Mouse (Mus musculus) MN1 (cell line): ENCODE results near the gene Cdc42ep4.

Source experiments
- DNase-seq: peaks from one replicate; pipeline ENCODE4 v3.0.0-alpha.2; 2016; ENCODE audit warnings: low spot score

The Cdc42ep4 gene

DNA sequence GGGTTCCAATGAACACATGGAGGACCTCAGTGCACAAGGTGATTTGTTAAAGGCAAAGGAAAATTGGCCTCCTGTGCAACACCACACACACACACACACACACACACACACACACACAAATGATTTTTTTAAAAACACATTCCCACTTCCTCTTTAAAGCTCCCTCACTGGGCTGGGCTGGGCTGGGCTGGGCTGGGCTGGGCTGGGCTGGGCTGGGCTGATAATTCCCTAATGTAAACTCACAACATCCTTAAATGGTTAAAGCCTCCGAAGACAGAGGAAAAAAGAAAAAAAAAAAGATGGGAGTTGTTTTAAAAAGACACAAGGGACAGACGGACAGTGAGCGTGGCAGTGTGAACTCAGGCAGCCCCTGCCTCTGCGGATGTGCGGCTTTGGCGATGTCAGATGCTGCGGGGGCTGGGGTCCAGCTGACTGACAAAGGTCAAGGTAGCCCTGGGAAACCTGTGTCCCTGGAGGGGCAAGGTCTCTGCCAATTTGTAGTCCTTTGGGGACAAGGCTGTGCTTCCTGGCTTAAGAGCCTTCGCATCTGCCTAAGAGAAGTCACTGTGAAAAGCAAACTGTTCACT is 26.3 kb upstream of the Cdc42ep4 start:
- DNase-seq: no peak

GRCm38 (mm10) chr11:113776851-113777511 is 25.3 kb upstream of the Cdc42ep4 start:
- no peak for DNase-seq

DNA sequence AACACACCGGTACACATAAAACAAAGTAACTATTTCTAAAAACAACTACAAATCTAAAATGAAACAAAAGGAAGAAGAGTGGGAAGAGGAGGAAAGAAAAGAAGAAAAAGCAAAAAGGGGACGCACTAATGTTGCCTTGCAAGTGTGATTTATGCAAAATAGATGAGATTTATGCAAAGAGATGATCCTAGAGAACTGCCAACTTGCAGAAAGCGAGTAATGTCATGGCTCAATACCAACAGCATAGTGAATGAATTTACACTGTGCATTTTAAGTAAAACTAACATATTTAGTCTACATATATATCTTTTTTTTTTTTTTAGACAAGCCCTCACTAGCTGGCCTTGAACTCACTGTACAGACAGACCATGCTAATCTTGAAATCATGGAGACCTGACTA is 23.1 kb upstream of the Cdc42ep4 start:
- DNase-seq: no peak

DNA sequence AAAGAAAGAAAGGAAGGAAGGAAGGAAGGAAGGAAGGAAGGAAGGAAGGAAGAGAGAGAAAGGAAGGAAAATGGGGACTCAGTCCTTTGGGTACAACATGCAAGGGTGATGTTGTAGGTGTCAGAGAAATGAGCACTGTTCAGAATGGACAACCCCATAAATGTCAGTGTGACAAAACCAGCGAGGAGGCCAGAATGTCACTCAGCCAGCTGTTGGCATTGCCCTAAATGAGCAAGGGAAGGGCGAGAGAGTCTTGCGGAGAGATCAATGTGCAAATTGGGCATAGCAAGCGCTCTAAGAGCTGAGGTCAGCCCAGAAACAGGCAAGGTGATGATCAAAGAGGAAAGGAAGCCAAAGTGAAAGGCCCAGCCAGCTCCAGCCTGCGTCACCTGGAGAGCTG is 21.5 kb upstream of the Cdc42ep4 start:
- DNase-seq: no peak

DNA sequence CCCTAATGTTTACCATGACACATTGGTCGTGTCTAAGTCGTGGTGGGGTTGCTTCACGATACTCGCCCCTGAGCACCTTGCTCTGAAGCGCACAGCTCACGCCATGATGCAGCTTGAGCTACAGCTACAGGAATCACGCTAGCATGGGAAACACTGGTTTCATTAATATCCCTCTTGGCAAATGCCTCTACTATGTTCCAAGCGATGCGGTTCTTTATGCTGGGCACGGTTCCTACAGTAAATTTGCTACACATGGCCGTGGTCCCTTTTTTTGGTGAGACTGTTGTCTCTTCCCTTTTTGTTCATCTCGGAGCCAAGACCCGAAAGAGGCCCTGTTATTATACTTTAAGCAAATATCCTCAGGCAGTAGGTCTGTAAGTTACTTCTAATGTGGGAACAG is 19.5 kb upstream of the Cdc42ep4 start:
- DNase-seq: no peak

DNA sequence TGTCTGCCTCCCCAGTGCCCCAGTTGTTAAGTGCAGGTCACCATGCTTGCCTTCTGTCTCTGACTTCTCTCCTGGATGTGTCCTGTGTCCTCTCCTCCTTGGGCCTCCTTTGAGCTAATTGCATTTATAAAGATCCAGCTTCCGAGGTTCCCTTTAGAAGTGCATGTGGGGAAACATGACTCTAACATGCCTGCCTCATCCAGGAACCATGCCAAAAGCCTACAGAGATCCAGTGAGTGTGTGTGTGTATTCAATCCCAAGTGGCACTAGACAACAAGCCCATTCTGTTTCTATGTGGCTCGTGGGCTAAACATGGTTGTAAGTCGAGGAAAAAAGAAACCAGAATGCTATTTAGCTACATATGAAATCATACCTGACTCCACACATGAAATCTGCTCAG is 16.7 kb upstream of the Cdc42ep4 start:
- peak; percentile 39 for DNase-seq

DNA sequence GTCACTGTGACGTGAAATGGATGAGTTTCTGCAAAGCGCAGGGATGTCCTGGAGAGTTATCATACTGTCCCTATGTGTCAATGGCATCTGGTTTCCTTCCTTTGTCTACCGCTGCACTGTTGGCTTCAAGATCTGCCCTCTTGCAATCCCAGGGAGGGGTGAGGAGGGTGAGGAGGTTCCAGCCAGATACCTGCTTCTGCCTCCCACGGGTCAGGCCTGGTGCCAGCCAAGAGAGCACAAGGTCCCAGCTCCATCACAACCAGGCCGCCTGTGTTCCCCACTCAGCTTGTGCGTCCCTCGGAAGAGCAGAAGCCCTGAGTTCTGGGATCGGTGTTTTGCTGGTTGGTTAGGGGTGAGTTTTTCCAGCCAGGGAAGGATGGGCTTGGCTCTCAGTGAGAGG is 15.6 kb upstream of the Cdc42ep4 start:
- no peak for DNase-seq

GRCm38 (mm10) chr11:113766284-113766985 is 14.8 kb upstream of the Cdc42ep4 start:
- peak; percentile 51 for DNase-seq

DNA sequence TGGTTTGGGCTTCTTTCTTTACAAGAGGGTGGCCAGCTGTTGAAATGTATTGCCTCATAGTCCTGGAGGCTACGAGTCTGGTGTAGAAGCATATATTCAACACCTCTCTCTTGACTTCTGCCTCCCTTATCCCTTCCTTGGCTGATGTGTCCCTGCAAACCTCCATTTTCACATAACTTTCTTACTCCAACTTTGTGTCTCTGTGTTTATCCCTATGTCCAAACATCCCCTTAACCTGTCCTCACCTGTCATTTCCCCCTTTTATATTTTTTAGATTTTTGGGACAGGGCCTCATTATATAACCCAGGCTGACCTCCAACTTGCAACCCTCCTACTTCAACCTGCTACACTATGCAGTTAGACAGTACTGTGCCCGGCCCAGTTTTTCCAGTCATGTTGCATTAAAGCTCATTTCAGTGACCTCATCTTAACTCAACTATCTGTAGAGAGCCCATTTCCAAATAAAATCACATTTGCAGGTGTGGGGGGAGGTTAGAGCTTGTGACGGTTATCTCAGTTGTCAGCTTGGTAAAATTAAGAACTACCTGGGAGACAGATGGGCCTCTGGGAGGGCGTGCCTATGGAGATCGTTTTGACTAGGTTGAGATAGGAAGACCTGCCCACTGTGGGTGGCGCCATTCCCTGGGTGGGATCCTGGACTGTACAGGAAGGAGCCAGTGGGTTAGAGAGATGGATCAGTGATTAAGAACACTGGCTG is 12.6 kb upstream of the Cdc42ep4 start:
- no peak for DNase-seq

GRCm38 (mm10) chr11:113763449-113763848 is 11.8 kb upstream of the Cdc42ep4 start:
- DNase-seq: no peak

DNA sequence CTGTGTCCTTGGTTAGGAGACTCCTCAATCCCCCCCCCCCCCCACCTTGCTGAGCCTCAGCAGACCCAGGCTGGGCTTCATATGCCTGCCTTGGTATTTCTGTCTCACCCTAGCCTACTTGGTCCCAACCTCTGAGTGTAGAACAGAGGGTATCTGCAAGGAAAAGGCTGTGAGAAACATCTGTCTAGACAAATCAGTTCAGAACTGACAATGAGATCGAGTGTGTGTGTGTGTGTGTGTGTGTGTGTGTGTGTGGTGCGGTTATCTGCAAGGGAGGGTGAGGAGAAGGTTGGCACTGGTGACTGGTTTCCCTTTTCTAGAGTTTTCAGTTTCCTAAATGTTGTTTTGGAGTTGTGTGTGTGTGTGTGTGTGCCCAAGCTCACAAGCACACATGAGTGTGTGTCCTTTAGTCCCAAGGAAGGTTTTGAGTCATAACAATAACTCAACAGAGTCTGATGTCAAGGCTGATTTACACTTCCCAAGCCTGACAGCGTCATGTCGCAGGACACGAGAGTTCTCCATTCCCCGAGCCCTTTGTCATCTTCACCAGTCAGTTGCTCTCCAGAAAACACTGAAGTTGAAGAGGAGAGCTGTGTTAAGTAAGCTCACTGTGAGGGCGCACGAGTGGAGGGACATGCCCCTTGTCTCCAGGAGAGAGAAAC is 10.6 kb upstream of the Cdc42ep4 start:
- DNase-seq: no peak

DNA sequence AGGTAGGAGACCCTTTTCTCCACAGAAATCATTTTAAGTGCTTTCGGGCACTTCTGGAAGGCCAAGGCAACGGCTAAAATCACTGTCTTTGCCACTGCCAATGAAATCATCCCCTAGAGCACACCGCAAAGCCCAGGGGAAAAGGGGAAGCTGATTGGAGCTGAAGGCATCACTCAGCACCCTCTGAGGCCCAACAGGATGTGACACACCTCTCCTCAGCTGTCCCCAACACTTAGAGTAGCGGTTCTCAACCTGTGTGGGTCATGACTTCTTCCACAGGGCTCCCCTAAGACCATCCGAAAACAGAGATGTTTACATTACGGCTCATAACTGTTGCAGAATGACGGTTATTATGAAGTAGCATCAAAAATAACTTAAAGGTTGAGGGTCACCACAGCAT is 10.0 kb upstream of the Cdc42ep4 start:
- no peak for DNase-seq

DNA sequence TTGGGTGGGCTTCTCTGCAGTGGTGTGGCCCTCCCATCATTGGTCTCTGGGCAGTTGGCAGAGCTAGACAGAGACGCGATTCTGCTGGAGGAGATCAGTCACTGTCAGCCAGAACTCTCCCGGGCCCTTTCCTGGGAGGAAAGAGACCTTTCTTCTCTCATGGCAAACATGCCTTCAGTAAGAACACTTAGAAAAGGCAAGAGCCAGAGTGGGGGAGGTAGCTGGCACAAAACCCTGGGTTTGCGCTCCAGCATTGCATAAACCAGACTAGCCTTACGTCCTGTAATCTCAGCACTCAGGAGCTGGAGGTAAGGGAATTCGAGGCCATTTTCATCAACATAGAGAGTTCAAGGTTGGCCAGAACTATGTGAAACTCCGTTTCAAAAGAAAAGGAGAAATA is 8.8 kb upstream of the Cdc42ep4 start:
- no peak for DNase-seq

GRCm38 (mm10) chr11:113758851-113759250 is 7.2 kb upstream of the Cdc42ep4 start:
- DNase-seq: no peak

DNA sequence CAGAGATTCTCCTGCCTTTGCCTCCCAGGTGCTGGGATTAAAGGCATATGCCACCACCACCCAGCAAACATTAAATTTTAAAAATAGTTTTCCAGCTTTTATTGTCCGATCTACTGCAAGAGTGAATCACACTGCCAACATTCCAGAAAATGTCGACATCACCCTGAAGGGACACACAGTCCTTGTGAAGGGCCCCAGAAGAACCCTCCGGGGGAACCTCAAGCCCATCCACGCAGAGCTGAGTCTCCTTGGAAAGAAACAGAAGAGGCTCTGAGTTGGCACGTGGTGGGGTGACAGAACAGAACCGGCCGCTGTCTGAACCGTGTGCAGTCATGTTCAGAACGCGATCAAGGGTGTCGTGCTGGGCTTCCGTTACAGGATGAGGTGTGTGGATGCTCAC is 4.9 kb upstream of the Cdc42ep4 start:
- DNase-seq: no peak

DNA sequence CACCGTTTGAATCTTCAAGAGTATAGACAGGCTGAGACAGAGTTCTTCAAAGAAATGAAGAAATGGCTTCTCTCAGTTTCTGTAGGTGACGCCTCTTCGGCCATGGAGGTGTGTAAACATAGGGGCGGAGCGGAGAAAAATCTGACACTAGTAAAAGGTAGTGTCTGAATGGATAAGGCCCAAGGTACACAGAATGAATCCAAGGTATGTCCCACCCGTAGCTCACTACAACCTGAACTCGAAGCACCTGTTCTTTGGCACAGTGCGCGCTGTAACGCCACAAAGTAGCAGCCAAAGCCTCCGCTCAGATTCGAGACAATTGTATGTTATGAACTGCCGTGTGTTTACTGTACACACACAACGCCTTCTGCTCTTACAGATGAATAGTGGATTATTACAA is 4.2 kb upstream of the Cdc42ep4 start:
- no peak for DNase-seq

DNA sequence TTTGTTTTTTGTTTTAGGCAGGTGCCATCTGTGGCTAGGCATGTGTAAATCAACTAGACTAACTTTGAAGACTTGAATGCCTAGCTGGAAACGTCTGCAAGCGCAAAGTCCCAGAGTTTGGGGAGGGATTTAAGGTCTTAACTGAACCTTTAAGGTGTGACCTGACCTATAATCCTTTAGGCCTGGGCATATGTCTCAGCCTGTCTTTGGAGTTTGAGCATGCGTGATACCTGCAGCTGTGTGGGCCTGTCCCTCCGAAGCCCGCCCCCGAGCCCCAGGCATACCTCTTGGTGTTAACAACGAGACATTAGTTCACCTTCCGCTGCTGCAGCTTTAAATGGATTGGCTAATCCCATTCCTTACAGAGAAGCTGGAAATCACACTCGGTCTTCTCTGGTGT is 3.2 kb upstream of the Cdc42ep4 start:
- no peak for DNase-seq

- DNase-seq: no peak
Measured at GRCm38 (mm10) chr11:113752685-113753430, 1.2 kb upstream of the Cdc42ep4 start.

DNA sequence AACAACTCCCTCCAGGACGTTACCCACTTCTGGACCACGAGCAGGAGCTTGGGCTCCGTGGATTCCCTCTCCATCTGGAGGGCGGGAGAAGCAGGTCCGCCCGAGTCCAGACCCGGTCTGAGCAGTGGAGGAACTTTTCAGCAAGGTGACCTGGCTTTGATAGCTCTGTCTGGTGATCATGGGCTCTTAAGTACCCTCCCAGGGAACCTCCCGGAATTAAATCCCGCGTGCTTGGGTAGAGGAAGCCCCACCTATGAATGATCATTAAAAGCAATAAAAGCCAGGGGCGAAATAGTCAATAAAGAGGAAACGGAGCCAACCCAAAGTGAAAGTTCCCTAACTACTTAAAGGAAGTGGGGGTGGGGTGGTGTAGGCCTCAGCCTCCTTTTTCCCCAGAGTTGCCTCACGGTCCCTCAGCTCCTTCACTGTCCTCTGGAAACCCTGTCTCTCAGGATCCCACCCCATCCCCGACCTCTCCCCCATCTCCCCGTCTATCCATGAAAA is 529 bp upstream of the Cdc42ep4 start:
- DNase-seq: peak; percentile 19

DNA sequence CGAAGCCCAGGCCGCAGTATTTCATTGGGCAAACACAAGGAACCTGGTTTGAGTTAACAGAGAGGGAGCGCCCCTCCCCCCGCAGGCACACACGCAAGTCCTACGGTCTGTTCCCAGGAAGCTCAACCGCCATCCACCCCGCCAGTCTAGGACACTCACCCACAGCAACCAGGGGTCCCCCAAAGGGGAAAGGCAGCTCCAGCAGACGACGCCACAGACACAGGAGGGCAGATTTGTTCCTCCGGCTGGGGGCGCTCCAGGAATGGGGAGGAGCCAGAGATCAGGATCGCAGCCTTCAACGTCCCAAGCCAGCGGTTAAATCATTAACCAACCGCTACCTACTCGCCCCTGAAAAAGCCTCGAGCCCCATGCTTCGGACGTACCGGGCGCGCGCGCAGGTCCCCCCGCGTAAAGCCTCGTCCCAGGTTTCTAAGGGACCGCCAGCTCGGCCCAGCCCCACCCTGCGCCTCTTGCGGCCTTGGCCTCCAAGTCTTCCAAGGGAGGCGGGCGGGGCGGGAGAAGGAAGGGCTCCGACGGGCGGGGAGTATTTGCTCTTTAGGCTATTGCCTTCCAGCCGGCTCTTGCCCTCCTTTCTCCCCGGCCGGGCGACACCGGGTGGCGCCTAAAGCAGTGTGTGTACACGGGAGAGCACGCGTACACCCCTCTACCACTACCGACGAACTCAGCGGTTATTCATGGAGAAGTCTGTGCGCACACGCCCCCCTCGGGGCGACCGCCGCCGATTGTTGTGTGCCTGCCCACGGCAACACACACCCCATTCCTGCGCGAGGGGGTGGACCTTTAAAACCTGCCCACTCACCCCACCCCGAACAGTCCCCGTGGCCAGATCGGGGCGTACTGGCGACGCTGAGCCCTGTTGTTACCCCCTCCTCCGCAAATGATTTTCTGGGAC is 854 bp downstream of the Cdc42ep4 start:
- peak; percentile 70 for DNase-seq
